ENCODE assay signal across 11 mouse cellular contexts in the genomic region with DNA sequence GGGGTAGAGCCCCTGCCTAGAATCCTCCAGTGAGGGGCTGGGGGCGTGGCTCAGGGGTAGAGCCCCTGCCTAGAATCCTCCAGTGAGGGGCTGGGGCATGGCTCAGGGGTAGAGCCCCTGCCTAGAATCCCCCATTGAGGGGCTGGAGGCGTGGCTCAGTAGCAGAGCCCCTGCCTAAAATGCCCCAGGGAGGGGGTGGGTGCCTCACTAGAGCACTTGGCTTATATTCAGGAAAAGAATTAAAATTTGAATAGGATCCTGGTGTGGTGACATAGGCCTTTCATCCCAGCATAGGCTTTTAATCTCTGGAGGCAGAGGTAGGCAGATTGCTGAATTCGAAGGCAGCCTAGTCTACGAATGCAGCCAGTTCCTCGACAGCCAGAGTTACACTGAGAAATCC. TPM values are rescaled to one million over a fixed set of nuclear protein-coding genes. Genes with fewer than 3 reads are reported as not detected.
"Had no signal": no experiment of that assay in that cellular context is flagged by ENCODE, and none has a peak within 500 bp of the region (broad histone marks: within the 10 kb centered on the region; RNA-seq: fewer than 3 reads in every experiment).

No protein-coding gene starts in this region.

- DNase-seq: lung, adult 2 months; lung, postnatal 14 days; lung, postnatal 36 days; right cerebral cortex, postnatal 14 days; thymus, adult 2 months; thymus, postnatal 25 days; thymus, postnatal 4 days had no signal

RNA-seq across cellular contexts. Expression of gene Zp3, which starts 0.5 kb away (rescaled TPM):
- total RNA-seq: monocyte, adult 5-6 weeks; neutrophil, adult 5-6 weeks had no signal

RNA-seq across cellular contexts. Expression of gene Upk3b, which starts 58.9 kb away (rescaled TPM):
- total RNA-seq: megakaryocyte progenitor cell, adult 5-6 weeks; midbrain, postnatal 0 days; monocyte, adult 5-6 weeks; neutrophil, adult 5-6 weeks had no signal
